Mouse (Mus musculus): ENCODE data around the gene Nup54.
A peak's percentile ranks its signal among the peaks of the same experiment; 100 is the strongest.

- peak; percentile 62 for TF ChIP-seq POLR2A (IDR thresholded peaks at IDR 0.05; ENCODE audit: insufficient read depth, low read length)
- TF ChIP-seq CTCF (IDR thresholded peaks at IDR 0.05; ENCODE audit: low read depth, low read length), result no peak
Measured at GRCm38 (mm10) chr5:92435025-92435584, at the start of gene Nup54.
